Mouse (Mus musculus) liver, postnatal 0 days (tissue): ENCODE data around the gene Sqstm1.

Experiments
- CTCF ChIP-seq: sonication (generic); IDR thresholded peaks from 2 replicates; pipeline ENCODE4 v1.5.1; 2016; ENCODE audit warnings: antibody characterized with exemption, low read depth
- EP300 ChIP-seq: IDR thresholded peaks from 2 replicates; pipeline ENCODE4 v1.6.1; 2016; ENCODE audit warnings: antibody characterized with exemption, low read depth, mild to moderate bottlenecking

DNA sequence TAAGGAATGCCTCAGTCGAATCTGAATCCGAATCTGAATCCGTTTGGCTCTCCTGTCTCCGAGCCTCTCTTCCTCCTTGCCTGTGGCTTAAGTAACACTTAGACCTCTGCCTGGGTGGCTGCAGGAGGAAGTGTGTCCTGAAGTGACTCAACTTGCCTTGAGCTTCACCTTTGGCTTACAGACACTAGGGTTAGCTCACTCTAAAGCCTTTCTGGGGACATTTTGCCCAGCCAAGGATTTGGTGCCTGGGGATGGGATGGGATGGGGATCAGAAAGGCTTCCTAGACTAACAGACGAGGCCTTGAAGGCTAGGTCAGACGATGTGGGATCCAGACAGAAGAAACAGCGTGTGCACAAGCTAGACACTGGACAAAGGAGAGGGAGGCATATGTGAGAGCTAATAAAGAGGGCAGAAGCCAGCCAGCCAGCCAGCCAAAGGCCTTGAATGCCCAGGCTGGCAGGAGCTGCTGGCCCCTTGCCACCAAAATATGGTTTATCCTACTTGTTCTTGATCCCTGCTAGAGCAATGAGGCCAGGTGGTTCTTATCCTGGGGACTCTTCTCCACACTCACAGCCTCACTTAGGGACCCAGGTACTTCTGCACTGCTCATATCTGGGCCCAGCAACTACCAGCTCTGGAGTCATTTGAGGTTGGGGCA lies 18.8 kb upstream of the Sqstm1 start:
- no peak for TF ChIP-seq CTCF
- TF ChIP-seq EP300: no peak
